Mouse (Mus musculus) mouse embryonic stem cell (cell line): ENCODE measurements around the gene Mmp1b.
"Not testable (repeated sequence)": the region's sequence is repeated elsewhere in the genome, so short reads cannot be mapped to it uniquely, and the experiment has no call there.

ENCODE experiments used
- in situ Hi-C, 2 experiments: fragments of 300-500 bp; cut with MboI; formaldehyde crosslinking; loops; 1 replicate in 1 of 2; 3 replicates in 1 of 2; pipeline ENCODE4 v1.14.3; 2019 to 2020; ENCODE audit warnings: low sequenced_read_pairs in 2 of 2, low pct_unique_long_range_greater_than_20kb in 1 of 2, mixed read lengths in 1 of 2; ENCODE audit not compliant: unreplicated experiment in 1 of 2

The Mmp1b gene

GRCm38 (mm10) chr9:7387947-7388346 is at the start of gene Mmp1b:
TSS of gene Mmp1b (minus strand) at chr9:7388047.
- in situ Hi-C loops, result no loop called here

- in situ Hi-C loops, result not testable (repeated sequence)
Measured at GRCm38 (mm10) chr9:7396556-7396955, 8.7 kb upstream of the Mmp1b start.

- in situ Hi-C loops, result no loop called here
Measured at GRCm38 (mm10) chr9:7354535-7354934, 33.3 kb downstream of the Mmp1b start.

GRCm38 (mm10) chr9:7345513-7345912 is 42.3 kb downstream of the Mmp1b start:
- in situ Hi-C loops, result no loop called here

- in situ Hi-C loops, result no loop called here
Measured at GRCm38 (mm10) chr9:7344107-7344506, 43.7 kb downstream of the Mmp1b start, which contains the start of gene Mmp12. TSS of gene Mmp12 (plus strand) at chr9:7344381.

GRCm38 (mm10) chr9:7336740-7337483 is 50.9 kb downstream of the Mmp1b start:
- in situ Hi-C loops, result no loop called here

GRCm38 (mm10) chr9:7335766-7336680 is 51.8 kb downstream of the Mmp1b start:
- in situ Hi-C loops, result no loop called here

GRCm38 (mm10) chr9:7331847-7332246 is 56.0 kb downstream of the Mmp1b start:
- in situ Hi-C loops, result no loop called here
